Mouse (Mus musculus): ENCODE measurements around the gene Ptpn14. TPM values are rescaled to one million over a fixed set of nuclear protein-coding genes. Genes with fewer than 3 reads are reported as not detected.

Gene Ptpn14
- polyA plus RNA-seq, 1 experiment: 13.6 TPM

- TF ChIP-seq MYOD1 (IDR thresholded peaks at IDR 0.05; ENCODE audit: control insufficient read depth in 1 of 3, insufficient read length in 2 of 3, low read depth in 2 of 3) (no peak), SRF (IDR thresholded peaks at IDR 0.05; ENCODE audit: control insufficient read depth, insufficient read length, low read depth) (no peak), POLR2A (IDR thresholded peaks at IDR 0.05; ENCODE audit: insufficient read length, low read depth) (no peak), TCF12 (IDR thresholded peaks at IDR 0.05; ENCODE audit: insufficient read depth, poor library complexity, severe bottlenecking) (no peak), POLR2AphosphoS2 (IDR thresholded peaks at IDR 0.05; ENCODE audit: insufficient read length, low read depth) (no peak), TCF3 (IDR thresholded peaks at IDR 0.05; ENCODE audit: insufficient read length, low read depth) (no peak), REST (IDR thresholded peaks at IDR 0.05; ENCODE audit: insufficient read depth, insufficient read length) (no peak), USF1 (IDR thresholded peaks at IDR 0.05; ENCODE audit: low read depth) (no peak), CEBPB (IDR thresholded peaks at IDR 0.05; ENCODE audit: insufficient read depth, poor library complexity, severe bottlenecking) (no peak), E2F4 (IDR thresholded peaks at IDR 0.05; ENCODE audit: insufficient read depth) (no peak), MAX (IDR thresholded peaks at IDR 0.05; ENCODE audit: low read depth) (no peak), MYOG (IDR thresholded peaks at IDR 0.05; ENCODE audit: control insufficient read depth in 1 of 3, insufficient read depth in 1 of 3, insufficient read length in 2 of 3, low read depth in 2 of 3) (no peak)
- Histone ChIP-seq H3K36me3 (ENCODE audit: control insufficient read depth, insufficient read depth) (peaks cover 12% of the 10 kb centered on the region), H3K79me2 (ENCODE audit: control insufficient read depth, insufficient read depth) (no peaks in the 10 kb centered on the region), H3ac (ENCODE audit: control insufficient read depth, insufficient read length) (no peak overlapping the region), H3K27me3 (ENCODE audit: control insufficient read depth, insufficient read depth, insufficient read length) (no peaks in the 10 kb centered on the region), H3K4me2 (ENCODE audit: low read depth) (no peak overlapping the region), H3K4me3 (no peak overlapping the region)
Measured at GRCm38 (mm10) chr1:189899526-189899925, 171.5 kb downstream of the Ptpn14 start.

- TF ChIP-seq E2F4 (IDR thresholded peaks at IDR 0.05; ENCODE audit: insufficient read depth) (no peak), SRF (IDR thresholded peaks at IDR 0.05; ENCODE audit: control insufficient read depth, insufficient read length, low read depth) (no peak), TCF12 (IDR thresholded peaks at IDR 0.05; ENCODE audit: insufficient read depth, poor library complexity, severe bottlenecking) (no peak), MYOD1 (IDR thresholded peaks at IDR 0.05; ENCODE audit: control insufficient read depth in 1 of 3, insufficient read length in 2 of 3, low read depth in 2 of 3) (peak in 1 of 3 experiments; percentile 42)
- no peak overlapping the region for H3K4me3 ChIP-seq
- H3K4me2 ChIP-seq (ENCODE audit: low read depth): no peak overlapping the region
- peaks cover 3% of the 10 kb centered on the region for H3K36me3 ChIP-seq (ENCODE audit: control insufficient read depth, insufficient read depth)
- H3ac ChIP-seq (ENCODE audit: control insufficient read depth, insufficient read length): no peak overlapping the region
- no peaks in the 10 kb centered on the region for H3K27me3 ChIP-seq (ENCODE audit: control insufficient read depth, insufficient read depth, insufficient read length)
- H3K79me2 ChIP-seq (ENCODE audit: control insufficient read depth, insufficient read depth): no peaks in the 10 kb centered on the region
Measured at GRCm38 (mm10) chr1:189902413-189902812, 174.3 kb downstream of the Ptpn14 start.

GRCm38 (mm10) chr1:189903169-189903568 lies 175.1 kb downstream of the Ptpn14 start:
- no peak for TF ChIP-seq MYOG (IDR thresholded peaks at IDR 0.05; ENCODE audit: control insufficient read depth in 1 of 3, insufficient read depth in 1 of 3, insufficient read length in 2 of 3, low read depth in 2 of 3)
- TF ChIP-seq POLR2A (IDR thresholded peaks at IDR 0.05; ENCODE audit: insufficient read length, low read depth): no peak
- no peak for TF ChIP-seq E2F4 (IDR thresholded peaks at IDR 0.05; ENCODE audit: insufficient read depth)
- TF ChIP-seq TCF12 (IDR thresholded peaks at IDR 0.05; ENCODE audit: insufficient read depth, poor library complexity, severe bottlenecking): no peak
- no peak for TF ChIP-seq REST (IDR thresholded peaks at IDR 0.05; ENCODE audit: insufficient read depth, insufficient read length)
- no peak overlapping the region for H3K4me2 ChIP-seq (ENCODE audit: low read depth)
- peaks cover 3% of the 10 kb centered on the region for H3K36me3 ChIP-seq (ENCODE audit: control insufficient read depth, insufficient read depth)
- no peak overlapping the region for H3K4me3 ChIP-seq
- H3K27me3 ChIP-seq (ENCODE audit: control insufficient read depth, insufficient read depth, insufficient read length): no peaks in the 10 kb centered on the region
- no peak overlapping the region for H3ac ChIP-seq (ENCODE audit: control insufficient read depth, insufficient read length)
- no peaks in the 10 kb centered on the region for H3K79me2 ChIP-seq (ENCODE audit: control insufficient read depth, insufficient read depth)

GRCm38 (mm10) chr1:189910685-189911345 lies 182.7 kb downstream of the Ptpn14 start:
- H3K27me3 ChIP-seq (ENCODE audit: control insufficient read depth, insufficient read depth, insufficient read length): no peaks in the 10 kb centered on the region
- H3K4me2 ChIP-seq (ENCODE audit: low read depth): no peak overlapping the region
- no peak overlapping the region for H3ac ChIP-seq (ENCODE audit: control insufficient read depth, insufficient read length)
- peaks cover 3% of the 10 kb centered on the region for H3K36me3 ChIP-seq (ENCODE audit: control insufficient read depth, insufficient read depth)
- no peak for TF ChIP-seq POLR2AphosphoS2 (IDR thresholded peaks at IDR 0.05; ENCODE audit: insufficient read length, low read depth)
- TF ChIP-seq MYOD1 (IDR thresholded peaks at IDR 0.05; ENCODE audit: control insufficient read depth in 1 of 3, insufficient read length in 2 of 3, low read depth in 2 of 3): no peak
- TF ChIP-seq TCF12 (IDR thresholded peaks at IDR 0.05; ENCODE audit: insufficient read depth, poor library complexity, severe bottlenecking): no peak
- no peak for TF ChIP-seq USF1 (IDR thresholded peaks at IDR 0.05; ENCODE audit: low read depth)
- TF ChIP-seq MYOG (IDR thresholded peaks at IDR 0.05; ENCODE audit: control insufficient read depth in 1 of 3, insufficient read depth in 1 of 3, insufficient read length in 2 of 3, low read depth in 2 of 3): no peak
- peaks cover 14% of the 10 kb centered on the region for H3K79me2 ChIP-seq (ENCODE audit: control insufficient read depth, insufficient read depth)
- H3K4me3 ChIP-seq: no peak overlapping the region

- no peak for TF ChIP-seq MYOG (IDR thresholded peaks at IDR 0.05; ENCODE audit: control insufficient read depth in 1 of 3, insufficient read depth in 1 of 3, insufficient read length in 2 of 3, low read depth in 2 of 3)
- TF ChIP-seq E2F4 (IDR thresholded peaks at IDR 0.05; ENCODE audit: insufficient read depth): no peak
- no peak for TF ChIP-seq REST (IDR thresholded peaks at IDR 0.05; ENCODE audit: insufficient read depth, insufficient read length)
- no peak for TF ChIP-seq TCF12 (IDR thresholded peaks at IDR 0.05; ENCODE audit: insufficient read depth, poor library complexity, severe bottlenecking)
- no peak for TF ChIP-seq USF1 (IDR thresholded peaks at IDR 0.05; ENCODE audit: low read depth)
- TF ChIP-seq SRF (IDR thresholded peaks at IDR 0.05; ENCODE audit: control insufficient read depth, insufficient read length, low read depth): no peak
- no peak for TF ChIP-seq MYOD1 (IDR thresholded peaks at IDR 0.05; ENCODE audit: control insufficient read depth in 1 of 3, insufficient read length in 2 of 3, low read depth in 2 of 3)
- no peak for TF ChIP-seq CEBPB (IDR thresholded peaks at IDR 0.05; ENCODE audit: insufficient read depth, poor library complexity, severe bottlenecking)
- no peak for TF ChIP-seq TCF3 (IDR thresholded peaks at IDR 0.05; ENCODE audit: insufficient read length, low read depth)
- no peak for TF ChIP-seq MAX (IDR thresholded peaks at IDR 0.05; ENCODE audit: low read depth)
- no peak for TF ChIP-seq POLR2AphosphoS2 (IDR thresholded peaks at IDR 0.05; ENCODE audit: insufficient read length, low read depth)
- no peak for TF ChIP-seq POLR2A (IDR thresholded peaks at IDR 0.05; ENCODE audit: insufficient read length, low read depth)
- no peaks in the 10 kb centered on the region for H3K27me3 ChIP-seq (ENCODE audit: control insufficient read depth, insufficient read depth, insufficient read length)
- H3K36me3 ChIP-seq (ENCODE audit: control insufficient read depth, insufficient read depth): peaks cover 3% of the 10 kb centered on the region
- no peak overlapping the region for H3K4me2 ChIP-seq (ENCODE audit: low read depth)
- H3K79me2 ChIP-seq (ENCODE audit: control insufficient read depth, insufficient read depth): peaks cover 29% of the 10 kb centered on the region
- H3ac ChIP-seq (ENCODE audit: control insufficient read depth, insufficient read length): no peak overlapping the region
- no peak overlapping the region for H3K4me3 ChIP-seq
Measured at GRCm38 (mm10) chr1:189913093-189913760, 185.2 kb downstream of the Ptpn14 start.

All from myocyte (in vitro differentiated cells).